Mouse (Mus musculus) kidney, postnatal 0 days (tissue): Measurements from ENCODE around the gene Pcp4. TPM values are rescaled to one million over a fixed set of nuclear protein-coding genes. Genes with fewer than 3 reads are reported as not detected.

Experiments
- ATAC-seq: fragments of 200-750 bp; cut with Nextera tagmentation; replicated peaks from 2 replicates; pipeline ENCODE4 v1.8.0; 2017; ENCODE audit warnings: low read depth, moderate number of reproducible peaks, moderate TSS enrichment, moderate library complexity; ENCODE audit not compliant: low FRiP score
- DNase-seq: peaks from one replicate; pipeline ENCODE4 v3.0.0-alpha.2; 2016; ENCODE audit warnings: low spot score
- H3K27ac ChIP-seq: fragments of 300-500 bp; sonication (generic); 2 replicates; pipeline ENCODE4 v1.5.1; 2014; ENCODE audit warnings: mild to moderate bottlenecking
- H3K27me3 ChIP-seq: fragments of 300-500 bp; sonication (generic); 2 replicates; pipeline ENCODE4 v1.6.1; 2014; ENCODE audit warnings: low read length, mixed read lengths; ENCODE audit not compliant: insufficient read depth
- H3K36me3 ChIP-seq: fragments of 300-500 bp; sonication (generic); 2 replicates; pipeline ENCODE4 v1.6.1; 2014; ENCODE audit warnings: low read length, mixed read lengths; ENCODE audit not compliant: insufficient read depth
- H3K4me1 ChIP-seq: fragments of 300-500 bp; sonication (generic); replicated peaks from 2 replicates; pipeline ENCODE4 v1.6.1; 2014; ENCODE audit warnings: antibody characterized with exemption, low read length, mixed read lengths; ENCODE audit not compliant: insufficient read depth
- H3K4me2 ChIP-seq: fragments of 300-500 bp; sonication (generic); 2 replicates; pipeline ENCODE4 v1.6.1; 2014; ENCODE audit warnings: mild to moderate bottlenecking, low read length, moderate library complexity, mixed read lengths
- H3K4me3 ChIP-seq: fragments of 300-500 bp; sonication (generic); replicated peaks from 2 replicates; pipeline ENCODE4 v1.5.1; 2014; ENCODE audit warnings: low read depth, low read length
- H3K9ac ChIP-seq: fragments of 300-500 bp; sonication (generic); 2 replicates; pipeline ENCODE4 v1.6.1; 2014; ENCODE audit warnings: low read depth, low read length
- H3K9me3 ChIP-seq: fragments of 300-500 bp; sonication (generic); replicated peaks from 2 replicates; pipeline ENCODE4 v1.6.1; 2016; ENCODE audit warnings: low read length, inconsistent platforms, mixed read lengths
- CTCF ChIP-seq: IDR thresholded peaks from 2 replicates; pipeline ENCODE4 v1.5.1; 2016; ENCODE audit warnings: antibody characterized with exemption, low read depth, mild to moderate bottlenecking, moderate library complexity
- WGBS: fragments of 180-500 bp; shearing (Covaris S2); extraction: QIAGEN DNeasy Blood & Tissue Kit; methylation state at CpG from one replicate; pipeline ENCODE4 v1.1.7; 2014; 5-methylcytosine and 5-hydroxymethylcytosine counted together
- polyA plus RNA-seq: library from polyadenylated mRNA; unstranded; fragments of >200 nt; fragmentation: Nextera tagmentation; extraction: Ambion mirVana; gene quantifications from 2 replicates; pipeline ENCODE4 v1.2.1, GENCODE M21; 2015

Gene Pcp4
- polyA plus RNA-seq, 1 experiment from 2014 or later, result 102 TPM

GRCm38 (mm10) chr16:96552680-96553079 is 85.3 kb downstream of the Pcp4 start:
- WGBS, result 71% methylated on average over 2 of the region's 2 CpGs
- Histone ChIP-seq H3K4me3 (no peak overlapping the region), H3K4me1 (no peaks in the 10 kb centered on the region), H3K27me3 (no peaks in the 10 kb centered on the region), H3K27ac (no peak overlapping the region), H3K9me3 (no peaks in the 10 kb centered on the region), H3K36me3 (no peaks in the 10 kb centered on the region), H3K9ac (no peak overlapping the region), H3K4me2 (no peak overlapping the region)
- ATAC-seq (no peak), DNase-seq (no peak)
- TF ChIP-seq CTCF, result no peak

- Histone ChIP-seq H3K36me3 (no peaks in the 10 kb centered on the region), H3K27ac (no peak overlapping the region), H3K4me1 (no peaks in the 10 kb centered on the region), H3K4me3 (no peak overlapping the region), H3K9ac (no peak overlapping the region), H3K4me2 (no peak overlapping the region), H3K9me3 (no peaks in the 10 kb centered on the region), H3K27me3 (no peaks in the 10 kb centered on the region)
- DNase-seq, result no peak
- ATAC-seq, result no peak
- no peak for TF ChIP-seq CTCF
- 70% methylated on average over 4 of the region's 4 CpGs for WGBS
Measured at GRCm38 (mm10) chr16:96555412-96555811, 88.0 kb downstream of the Pcp4 start.

DNA sequence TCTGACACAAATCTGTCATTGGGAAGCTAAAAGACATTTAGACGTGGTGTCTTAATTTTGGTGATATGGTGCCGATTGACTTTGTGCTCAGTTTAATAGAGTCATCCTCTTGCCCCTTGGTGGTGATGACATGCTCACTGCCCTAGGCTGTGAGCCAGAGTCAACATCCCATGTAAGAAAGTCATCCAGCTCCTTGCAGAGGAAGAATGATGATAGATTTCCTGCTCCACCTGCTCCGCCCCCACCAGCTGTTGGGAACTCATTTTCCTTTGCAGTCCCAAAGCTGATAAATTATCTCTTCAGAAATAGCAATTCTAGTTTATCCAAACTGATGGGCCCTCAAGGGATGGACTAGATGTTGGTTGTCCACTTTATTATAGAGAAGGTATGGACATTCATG is 89.2 kb downstream of the Pcp4 start:
- Histone ChIP-seq H3K4me1 (no peaks in the 10 kb centered on the region), H3K27ac (no peak overlapping the region), H3K4me2 (no peak overlapping the region), H3K36me3 (no peaks in the 10 kb centered on the region), H3K9ac (no peak overlapping the region), H3K4me3 (no peak overlapping the region), H3K9me3 (no peaks in the 10 kb centered on the region), H3K27me3 (no peaks in the 10 kb centered on the region)
- DNase-seq, result peak; percentile 47
- ATAC-seq, result no peak
- WGBS, result 50% methylated on average over 3 of the region's 3 CpGs
- TF ChIP-seq CTCF, result no peak

DNA sequence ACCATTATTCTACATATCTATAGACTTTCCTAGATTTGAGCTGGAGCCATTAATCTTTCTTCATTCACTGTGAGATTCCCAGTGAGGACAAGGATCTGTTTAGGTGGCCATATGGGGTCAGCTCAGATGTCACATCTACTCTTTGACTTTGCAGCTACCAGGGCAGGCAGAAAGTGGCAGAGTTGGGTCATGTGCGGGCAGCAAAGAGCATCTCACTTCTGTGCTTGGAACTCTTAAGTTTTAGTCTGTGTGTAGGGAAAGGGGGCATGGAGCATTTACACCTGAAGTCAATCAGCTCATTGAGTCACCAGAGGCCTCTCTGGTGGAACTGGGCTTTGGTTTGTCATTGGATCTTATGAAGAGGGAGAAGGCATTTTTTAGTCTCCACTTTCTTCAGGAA is 90.9 kb downstream of the Pcp4 start:
- Histone ChIP-seq H3K4me3 (no peak overlapping the region), H3K4me2 (no peak overlapping the region), H3K4me1 (no peaks in the 10 kb centered on the region), H3K9ac (no peak overlapping the region), H3K27me3 (no peaks in the 10 kb centered on the region), H3K27ac (no peak overlapping the region), H3K9me3 (no peaks in the 10 kb centered on the region), H3K36me3 (no peaks in the 10 kb centered on the region)
- ATAC-seq (no peak), DNase-seq (no peak)
- 92% methylated on average over 1 of the region's 1 CpGs for WGBS
- TF ChIP-seq CTCF, result no peak

DNA sequence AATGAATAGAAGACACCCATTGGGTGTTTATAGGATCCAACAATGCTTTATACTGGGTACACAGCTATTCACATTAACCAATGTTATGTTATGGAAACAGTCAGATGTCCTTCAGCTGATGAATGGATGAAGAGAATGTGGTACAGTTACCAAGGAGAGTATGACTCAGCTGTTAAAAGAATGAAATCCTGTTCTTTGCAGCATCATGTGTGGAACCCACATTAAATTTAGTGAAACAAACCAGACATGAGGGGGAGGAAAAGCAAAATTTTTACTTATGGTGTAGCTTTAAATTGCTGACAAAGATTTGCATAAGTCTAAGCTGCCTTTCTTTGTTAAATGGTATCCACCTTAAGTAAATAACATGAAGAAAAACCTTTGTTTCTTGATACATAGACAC is 92.4 kb downstream of the Pcp4 start:
- no peak for ATAC-seq

DNA sequence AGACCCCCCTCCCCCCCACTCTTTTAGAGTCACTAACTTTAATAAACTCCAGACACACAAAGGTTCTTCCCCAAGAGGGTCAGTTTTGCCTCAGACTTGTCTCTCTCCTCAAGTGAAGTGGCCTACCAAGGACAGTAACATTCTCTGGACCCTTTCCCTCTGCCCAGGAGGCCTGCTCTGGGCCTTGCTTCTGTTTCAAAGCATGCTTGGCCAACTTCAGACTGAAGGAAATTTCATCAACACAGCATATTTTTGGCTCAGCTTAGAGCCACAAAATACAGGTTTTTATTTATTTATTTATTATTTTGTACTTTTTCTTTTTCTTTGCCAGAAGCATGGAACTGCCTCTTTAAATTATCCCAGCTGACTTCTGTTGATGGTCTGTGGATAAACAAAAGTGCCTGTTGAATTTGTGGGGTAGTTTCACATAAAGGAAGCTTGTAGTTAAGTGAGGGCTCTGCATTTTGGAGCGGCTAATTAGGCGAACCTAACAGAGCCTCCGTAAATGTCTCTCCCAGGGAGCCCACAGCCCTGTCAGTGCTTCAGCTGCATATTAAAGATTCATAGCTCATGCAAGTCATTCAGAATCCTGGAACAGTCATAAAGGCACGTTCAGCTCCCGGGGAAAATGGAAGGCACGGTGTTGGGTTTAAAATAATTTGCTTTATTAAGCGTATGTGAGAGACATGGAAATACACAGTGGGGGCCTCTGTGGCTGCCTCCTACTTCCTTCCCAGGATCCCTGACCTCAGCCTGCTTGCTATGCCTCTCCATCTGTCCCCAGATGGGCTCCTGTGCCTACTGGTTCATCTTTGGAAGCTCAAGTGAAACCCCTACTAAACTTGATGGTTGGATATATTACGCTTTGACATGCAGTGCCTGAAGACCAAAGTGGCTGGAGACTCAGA is 96.2 kb downstream of the Pcp4 start:
- Histone ChIP-seq H3K9me3 (no peaks in the 10 kb centered on the region), H3K27me3 (no peaks in the 10 kb centered on the region), H3K27ac (no peak overlapping the region), H3K9ac (no peak overlapping the region), H3K36me3 (no peaks in the 10 kb centered on the region), H3K4me3 (no peak overlapping the region), H3K4me2 (no peak overlapping the region), H3K4me1 (no peaks in the 10 kb centered on the region)
- no peak for TF ChIP-seq CTCF
- WGBS, result 67% methylated on average over 8 of the region's 8 CpGs
- peak; percentile 39 for DNase-seq
- ATAC-seq, result no peak

More for the DNA sequence above, 92.4 kb downstream of the Pcp4 start:
- H3K9me3 ChIP-seq, result no peaks in the 10 kb centered on the region
- H3K27ac ChIP-seq, result no peak overlapping the region
- H3K9ac ChIP-seq, result no peak overlapping the region
- H3K4me3 ChIP-seq, result no peak overlapping the region
- no peaks in the 10 kb centered on the region for H3K27me3 ChIP-seq
- H3K4me1 ChIP-seq, result no peaks in the 10 kb centered on the region
- H3K36me3 ChIP-seq, result no peaks in the 10 kb centered on the region
- no peak for TF ChIP-seq CTCF
- no peak for DNase-seq
- no peak overlapping the region for H3K4me2 ChIP-seq

DNA sequence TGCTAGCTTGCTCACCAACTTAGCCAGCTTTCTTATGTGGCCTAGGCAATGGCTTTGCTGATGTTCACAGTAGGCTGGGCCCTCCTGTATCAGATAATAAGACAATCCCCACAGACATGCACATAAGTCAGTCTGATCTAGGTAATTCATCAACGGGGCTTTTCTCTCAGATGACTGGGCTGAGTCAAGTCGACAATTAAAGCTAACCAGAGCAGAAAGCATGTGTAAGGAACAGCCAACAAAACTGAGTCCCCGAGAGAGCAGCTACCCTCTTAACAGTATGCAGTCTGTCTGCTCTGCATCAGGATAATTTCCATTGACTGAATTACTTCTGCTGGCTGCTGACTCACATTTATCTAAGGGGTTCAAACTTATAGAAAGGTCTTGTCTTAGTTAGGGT is 100.0 kb downstream of the Pcp4 start:
- H3K4me3 ChIP-seq, result no peak overlapping the region
- H3K4me2 ChIP-seq, result no peak overlapping the region
- H3K36me3 ChIP-seq, result no peaks in the 10 kb centered on the region
- no peak overlapping the region for H3K9ac ChIP-seq
- no peak for TF ChIP-seq CTCF
- WGBS, result 49% methylated on average over 3 of the region's 3 CpGs
- ATAC-seq (no peak), DNase-seq (no peak)
- no peaks in the 10 kb centered on the region for H3K4me1 ChIP-seq
- no peak overlapping the region for H3K27ac ChIP-seq
- H3K9me3 ChIP-seq, result no peaks in the 10 kb centered on the region
- no peaks in the 10 kb centered on the region for H3K27me3 ChIP-seq

Other genes starting within 250 kb of the Pcp4 start
- 4.8 and 5.6 TPM in 2 replicates for gene B3galt5, start 231.8 kb upstream of the Pcp4 start, polyA plus RNA-seq
- gene Itgb2l, start 24.0 kb upstream of the Pcp4 start, polyA plus RNA-seq, result 0.41 and 0.79 TPM in 2 replicates